Mouse (Mus musculus) C2C12 (cell line): ENCODE results near the gene Rtp2.

Experiments
- CEBPB ChIP-seq: IDR thresholded peaks from one replicate; pipeline ENCODE4 v1.6.1; 2011; ENCODE audit warnings: low read depth, mild to moderate bottlenecking, control low read depth, moderate library complexity
- CTCF ChIP-seq: IDR thresholded peaks from one replicate; pipeline ENCODE4 v1.5.1; 2011; ENCODE audit not compliant: control insufficient read depth, insufficient read depth, insufficient read length
- MYOG ChIP-seq: IDR thresholded peaks from one replicate; pipeline ENCODE4 v1.6.1; 2011; ENCODE audit not compliant: control insufficient read depth, insufficient read length; ENCODE audit errors: extremely low read depth
- USF1 ChIP-seq: IDR thresholded peaks from one replicate; pipeline ENCODE4 v1.6.1; 2011; ENCODE audit warnings: low read depth, mild to moderate bottlenecking, control low read depth, moderate library complexity

GRCm38 (mm10) chr16:23963896-23964668, 31.9 kb upstream of the Rtp2 start:
- TF ChIP-seq MYOG: no peak
- TF ChIP-seq CTCF: no peak
- TF ChIP-seq CEBPB: no peak
- no peak for TF ChIP-seq USF1
